Mouse (Mus musculus): ENCODE measurements around the gene Yars.
A peak's percentile ranks its signal among the peaks of the same experiment; 100 is the strongest.
"Not testable (repeated sequence)": the region's sequence is repeated elsewhere in the genome, so short reads cannot be mapped to it uniquely, and the experiment has no call there.

Yars gene

DNA sequence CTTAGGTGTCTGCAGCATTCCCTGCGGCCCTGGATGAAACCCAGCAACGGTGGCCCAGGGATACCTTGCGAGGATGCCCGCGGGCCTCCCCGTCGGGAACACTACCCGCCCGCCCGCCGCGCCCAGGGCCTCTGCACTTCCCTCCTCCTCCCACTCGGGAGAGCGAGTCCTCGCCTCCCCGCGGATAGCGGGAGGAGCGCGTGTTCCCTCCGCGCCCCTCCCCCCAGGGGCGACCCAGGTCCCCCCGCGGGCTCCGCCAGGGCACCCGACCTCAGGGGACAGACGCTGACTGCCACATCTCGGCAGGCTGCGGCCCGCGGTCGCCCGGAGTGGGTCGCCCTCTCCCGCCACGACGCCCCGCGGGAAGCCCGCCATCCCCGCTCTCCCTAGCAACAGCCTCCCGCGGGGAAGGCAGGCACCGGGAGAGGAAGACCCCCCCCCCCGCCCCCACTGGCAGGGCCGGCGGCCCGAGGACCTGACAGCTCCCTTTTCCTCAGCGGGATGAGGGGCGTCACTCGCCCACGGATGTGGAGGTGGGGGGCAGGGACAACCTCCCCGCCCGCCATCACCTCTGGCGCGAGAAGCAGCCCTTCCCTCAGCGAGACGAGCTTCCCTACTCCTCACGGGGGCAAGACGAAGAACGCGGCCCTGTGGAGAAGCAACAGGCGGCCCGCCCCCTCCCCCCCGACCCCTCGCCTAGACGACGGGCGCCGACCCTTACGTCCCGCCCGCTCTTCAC lies 588 bp upstream of the Yars start:
- peak; percentile 73 for DNase-seq (ENCODE audit: low spot score in 2 of 2)

DNA sequence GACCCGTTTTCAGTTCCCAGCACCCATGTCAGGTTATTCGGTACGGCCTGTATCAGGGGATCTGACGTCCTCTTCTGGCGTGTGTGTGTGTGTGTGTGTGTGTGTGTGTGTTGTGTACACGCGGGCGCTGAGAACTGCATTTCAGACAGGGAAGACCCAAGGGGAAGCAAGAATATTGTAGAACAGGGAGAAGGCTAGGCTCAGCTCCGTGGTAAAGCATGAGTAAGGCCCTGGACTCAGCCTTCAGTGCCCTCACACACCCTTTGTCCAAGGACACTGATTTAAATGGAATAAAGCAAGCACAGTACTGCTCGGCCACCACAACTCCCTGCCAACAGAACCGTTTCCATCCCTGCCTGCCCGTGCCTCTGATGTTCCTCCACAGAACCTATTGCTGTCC lies 978 bp downstream of the Yars start:
- DNase-seq (ENCODE audit: low spot score in 2 of 2): peak in 1 of 2 experiments; percentile 21

DNA sequence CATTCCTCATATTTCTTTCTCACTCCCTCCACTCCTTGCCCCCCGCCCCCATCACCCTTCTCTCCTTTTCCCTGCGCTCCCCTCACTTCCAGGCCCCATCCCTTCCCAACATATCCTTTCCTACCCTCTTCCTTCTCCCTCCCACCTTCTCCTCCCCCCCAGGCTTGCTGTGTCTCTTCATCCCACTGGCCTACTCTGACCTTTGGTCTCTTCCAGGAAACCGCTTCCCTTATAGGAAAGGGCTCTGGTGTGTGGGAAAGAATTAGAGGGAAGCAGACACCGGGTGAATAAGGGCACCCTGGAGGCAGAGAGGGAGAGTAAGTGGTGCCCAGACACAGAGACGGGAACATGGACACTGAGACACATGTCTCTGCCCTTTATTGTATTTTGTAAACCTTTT lies 2.1 kb downstream of the Yars start:
- DNase-seq (ENCODE audit: low spot score in 2 of 2): no peak

DNA sequence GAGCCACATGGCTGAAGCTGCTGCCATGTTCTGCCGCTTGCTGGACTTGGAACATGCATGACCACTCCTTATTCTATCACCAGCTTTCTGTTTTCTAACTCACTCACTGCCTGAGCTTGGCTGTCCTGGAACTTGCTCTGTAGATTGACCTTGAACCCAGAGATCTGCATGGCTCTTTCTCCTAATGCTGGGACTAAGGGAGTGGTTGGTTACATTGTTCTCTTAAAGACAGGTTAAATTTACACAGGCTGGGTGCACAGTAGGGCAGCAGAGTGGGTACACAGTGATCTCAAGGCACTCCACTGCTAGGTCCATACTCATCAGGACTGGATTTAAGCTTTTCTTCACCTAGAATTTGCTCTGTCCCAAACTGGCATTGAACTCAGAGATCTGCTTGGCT lies 4.7 kb downstream of the Yars start:
- no peak for DNase-seq (ENCODE audit: low spot score in 2 of 2)

DNA sequence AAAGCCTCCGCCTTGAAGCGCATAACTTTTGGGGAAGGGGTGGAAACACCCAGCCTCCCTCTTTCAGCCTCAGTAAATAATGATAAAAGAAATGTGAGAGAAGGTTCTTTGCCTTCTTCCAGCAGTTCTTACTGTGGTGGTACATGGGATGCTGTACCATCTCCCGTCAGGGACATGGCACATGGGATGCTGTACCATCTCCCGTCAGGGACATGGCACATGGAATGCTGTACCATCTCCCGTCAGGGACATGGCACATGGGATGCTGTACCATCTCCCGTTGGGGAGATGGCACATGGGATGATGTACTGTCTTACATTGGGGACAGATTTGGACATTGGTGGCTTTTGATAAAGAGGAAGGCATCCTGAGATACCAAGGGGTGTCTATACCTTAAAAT lies 8.0 kb downstream of the Yars start:
- DNase-seq (ENCODE audit: low spot score in 2 of 2): no peak

DNA sequence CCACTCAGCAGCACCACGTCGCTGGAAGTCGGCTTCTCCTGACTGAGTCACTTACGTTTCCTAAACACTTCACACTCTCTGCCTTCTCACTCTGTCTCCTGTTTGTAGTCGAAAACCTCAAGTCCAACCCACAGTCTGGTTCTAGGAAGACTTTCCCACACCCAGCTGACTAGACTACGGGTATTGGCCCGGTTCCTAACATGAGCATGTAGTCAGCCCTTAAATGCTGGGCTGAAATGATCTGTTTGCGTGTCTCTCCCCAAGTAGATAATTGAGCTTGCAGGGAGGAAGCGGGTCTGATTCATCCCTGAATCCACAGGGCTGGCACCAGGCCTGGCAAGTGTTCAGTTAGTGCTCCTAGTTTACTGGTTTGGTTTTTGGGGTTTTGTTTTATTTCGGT lies 15.1 kb downstream of the Yars start:
- no peak for DNase-seq (ENCODE audit: low spot score in 2 of 2)

DNA sequence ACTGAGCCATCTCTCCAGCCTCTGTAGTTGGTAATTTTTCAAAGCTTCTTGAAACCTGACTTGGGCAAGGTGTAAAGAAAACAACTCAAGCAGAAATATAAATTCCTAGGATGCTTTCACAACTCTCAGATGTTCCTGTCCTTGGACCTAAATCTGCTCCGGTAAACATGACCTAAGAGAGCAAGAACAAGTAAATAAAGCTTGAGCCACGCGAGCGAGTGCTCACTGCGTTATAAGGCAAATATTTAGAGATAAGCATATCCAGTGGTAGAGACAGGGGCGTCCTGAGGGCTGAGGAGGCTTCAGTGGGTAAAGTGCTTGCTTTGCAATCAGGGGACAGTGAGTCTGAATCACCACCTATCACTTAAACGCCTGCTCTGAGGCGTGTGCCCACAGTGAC lies 17.2 kb downstream of the Yars start:
- no peak for DNase-seq (ENCODE audit: low spot score in 2 of 2)

DNA sequence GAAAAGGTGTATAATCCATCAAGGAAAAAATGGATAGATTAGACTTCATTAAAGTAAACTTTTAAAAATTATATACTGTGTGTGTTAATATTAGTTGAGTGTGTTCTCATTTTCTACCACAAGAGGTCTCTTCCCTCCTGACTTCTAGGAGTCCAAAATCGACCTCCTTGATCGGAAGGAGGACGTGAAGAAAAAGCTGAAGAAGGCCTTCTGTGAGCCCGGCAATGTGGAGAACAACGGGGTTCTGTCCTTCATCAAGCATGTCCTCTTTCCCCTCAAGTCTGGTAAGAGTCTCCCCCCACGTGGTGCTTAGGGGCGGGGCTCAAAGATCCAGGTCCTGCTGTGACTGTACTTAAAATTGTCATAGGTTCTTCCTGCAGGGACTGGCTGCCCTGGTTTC lies 19.9 kb downstream of the Yars start:
- no peak for DNase-seq (ENCODE audit: low spot score in 2 of 2)

DNA sequence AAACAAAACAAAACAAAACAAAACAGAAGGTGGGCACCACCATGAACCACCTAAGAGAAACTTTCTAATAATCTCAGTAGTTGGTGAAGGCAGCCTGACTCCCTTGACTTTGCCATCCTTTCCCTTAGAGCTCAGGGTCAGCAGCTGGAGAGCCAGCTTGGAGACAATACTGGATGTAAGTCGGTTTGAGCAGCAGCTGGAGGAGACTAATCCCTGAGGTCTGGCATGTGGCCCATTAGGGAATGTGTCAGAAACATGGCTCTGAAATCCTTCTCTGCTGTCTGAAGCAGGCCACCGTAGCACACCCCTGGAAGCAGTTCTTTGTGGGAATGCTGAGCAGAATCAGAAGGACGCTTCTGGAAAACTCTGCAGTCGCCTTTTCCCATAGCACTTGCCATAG lies 21.9 kb downstream of the Yars start:
- DNase-seq (ENCODE audit: low spot score in 2 of 2): no peak

DNA sequence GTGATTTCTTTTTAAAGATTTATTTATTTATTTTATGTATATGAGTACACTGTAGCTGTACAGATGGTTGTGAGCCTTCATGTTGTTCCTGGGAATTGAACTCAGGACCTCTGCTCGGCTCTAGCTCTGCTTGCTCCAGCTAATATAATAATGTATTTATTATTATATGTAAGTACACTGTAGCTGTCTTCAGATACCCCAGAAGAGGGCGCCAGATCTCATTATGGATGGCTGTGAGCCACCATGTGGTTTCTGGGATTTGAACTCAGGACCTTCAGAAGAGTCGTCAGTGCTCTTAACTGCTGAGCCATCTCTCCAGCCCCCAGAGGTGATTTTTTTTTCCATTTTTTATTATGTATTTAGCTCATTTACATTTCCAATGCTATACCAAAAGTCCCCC lies 22.9 kb downstream of the Yars start:
- DNase-seq (ENCODE audit: low spot score in 2 of 2): not testable (repeated sequence)

DNA sequence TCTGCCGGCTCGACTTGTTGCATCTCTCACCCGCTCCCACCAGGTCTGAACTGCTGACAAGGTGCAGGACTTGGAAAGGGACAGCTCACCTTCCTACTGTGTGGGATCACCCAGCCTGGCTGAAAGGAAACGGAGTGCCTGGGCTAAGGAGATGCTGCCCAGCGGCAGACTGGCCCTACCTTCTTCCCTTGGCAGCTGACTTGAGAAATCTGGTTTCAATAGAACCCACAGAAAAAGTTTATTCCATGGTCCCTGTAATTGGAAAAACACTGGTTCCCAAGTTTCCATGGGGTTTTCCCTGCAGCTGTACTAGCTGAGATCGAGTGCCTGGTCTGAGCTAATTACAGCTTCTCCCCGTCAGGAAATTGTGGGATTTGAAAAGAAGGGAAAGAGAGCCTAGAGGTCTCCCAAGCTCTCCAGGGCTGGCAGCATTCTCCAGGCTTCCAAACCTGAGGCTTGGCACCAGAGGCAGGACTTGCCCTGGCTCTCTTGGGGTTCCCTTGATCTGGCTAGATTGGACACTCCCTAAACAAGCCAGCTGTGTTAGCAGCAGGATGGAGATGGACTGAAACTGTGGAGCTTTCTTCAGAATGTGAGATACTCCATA lies 29.1 kb downstream of the Yars start:
- no peak for DNase-seq (ENCODE audit: low spot score in 2 of 2)

DNA sequence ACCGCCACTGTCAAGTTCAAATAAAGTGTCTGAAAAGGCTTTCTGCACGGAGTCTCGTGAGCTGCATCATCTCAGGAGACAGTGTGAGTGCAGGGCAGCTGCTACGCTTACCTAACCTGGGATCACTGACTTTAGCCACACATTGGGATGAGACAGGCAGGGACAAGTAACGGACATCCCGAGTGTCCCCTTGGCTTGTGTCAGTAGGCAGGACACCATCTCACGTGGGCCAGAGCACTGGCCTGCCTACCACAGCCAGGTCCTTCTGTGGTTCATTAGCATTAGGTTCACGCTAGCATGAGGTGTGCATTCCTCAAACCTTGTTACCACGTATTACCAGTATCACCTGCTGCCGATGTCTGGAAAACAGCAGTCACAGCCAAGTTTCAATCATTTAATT lies 29.6 kb downstream of the Yars start:
- DNase-seq (ENCODE audit: low spot score in 2 of 2): no peak

DNA sequence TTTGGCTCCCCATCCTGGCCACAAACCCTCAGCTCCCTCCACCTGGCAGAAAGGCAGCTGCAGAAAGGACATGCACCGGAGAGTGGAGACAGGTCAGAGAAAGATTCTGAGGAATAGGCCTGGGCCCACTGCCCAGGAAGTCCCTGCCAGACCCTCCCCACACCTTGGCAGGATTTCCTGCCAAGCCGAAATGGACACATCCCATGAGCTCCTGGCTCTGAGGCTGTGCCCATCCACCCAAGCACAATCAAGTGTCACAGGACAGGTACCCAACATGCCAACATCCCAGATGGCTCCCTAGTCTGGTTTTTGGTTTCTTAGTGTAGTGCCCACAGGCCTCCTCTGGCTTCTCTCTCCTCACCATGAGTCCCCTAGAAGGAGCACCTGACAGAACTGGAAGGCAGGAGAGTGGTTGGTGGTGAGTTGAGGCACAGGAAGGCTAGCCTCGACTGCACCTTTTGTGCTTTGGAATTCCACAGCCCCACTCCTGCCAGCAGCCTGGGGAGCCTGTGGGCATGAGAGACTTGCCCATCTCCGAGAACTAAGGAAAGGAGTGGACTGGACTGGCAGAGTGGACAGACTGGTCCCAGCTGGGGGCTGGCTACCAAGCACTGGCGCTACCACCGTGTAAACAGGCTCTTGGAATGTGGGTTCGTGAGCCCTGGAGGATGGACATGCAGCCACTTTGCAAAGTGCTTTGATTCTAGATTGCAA lies 31.0 kb downstream of the Yars start:
- no peak for DNase-seq (ENCODE audit: low spot score in 2 of 2)

DNA sequence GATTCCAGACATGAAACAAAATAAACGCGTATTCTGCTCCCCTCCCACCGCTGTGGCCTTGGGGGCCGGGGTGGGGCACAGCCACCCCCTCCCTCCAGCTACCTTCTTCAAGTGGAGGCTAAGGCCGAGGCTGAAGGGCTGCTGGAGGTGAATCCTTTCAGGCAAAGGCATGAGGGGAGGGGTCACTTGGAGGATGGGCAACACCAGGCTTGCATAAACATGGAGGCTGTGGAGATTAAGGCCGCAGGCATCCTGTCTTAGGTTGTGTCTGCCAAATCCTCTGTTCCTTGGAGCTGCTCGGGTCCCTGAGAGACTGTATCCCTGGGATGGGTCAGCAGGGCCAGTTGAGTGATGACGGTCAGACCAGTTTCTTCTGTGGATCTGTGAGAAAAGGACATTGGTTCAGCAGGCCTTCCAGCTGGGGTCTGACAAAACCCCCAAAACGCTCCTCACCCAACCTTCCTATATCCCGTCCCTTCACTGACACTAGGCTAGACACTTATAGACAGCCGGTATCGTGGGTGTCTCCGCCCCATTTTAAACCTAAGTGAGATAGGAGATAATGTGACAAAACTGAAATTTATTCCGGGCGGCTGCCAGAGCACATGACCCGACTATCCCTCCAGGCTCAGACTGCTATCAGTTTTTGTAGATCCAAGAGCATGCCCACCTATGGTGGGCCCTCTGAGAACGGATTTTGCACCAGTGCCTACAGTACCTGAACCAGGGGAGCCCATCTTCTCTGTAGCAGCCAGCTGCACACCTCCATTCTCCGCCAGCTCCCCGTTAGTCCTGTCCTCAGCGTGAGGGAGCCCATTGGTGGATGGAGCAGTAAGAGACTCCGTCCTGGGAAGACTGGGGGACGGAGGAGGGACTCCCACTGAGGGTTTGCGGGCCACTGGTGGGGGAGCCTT lies 31.8 kb downstream of the Yars start:
- no peak for DNase-seq (ENCODE audit: low spot score in 2 of 2)

DNA sequence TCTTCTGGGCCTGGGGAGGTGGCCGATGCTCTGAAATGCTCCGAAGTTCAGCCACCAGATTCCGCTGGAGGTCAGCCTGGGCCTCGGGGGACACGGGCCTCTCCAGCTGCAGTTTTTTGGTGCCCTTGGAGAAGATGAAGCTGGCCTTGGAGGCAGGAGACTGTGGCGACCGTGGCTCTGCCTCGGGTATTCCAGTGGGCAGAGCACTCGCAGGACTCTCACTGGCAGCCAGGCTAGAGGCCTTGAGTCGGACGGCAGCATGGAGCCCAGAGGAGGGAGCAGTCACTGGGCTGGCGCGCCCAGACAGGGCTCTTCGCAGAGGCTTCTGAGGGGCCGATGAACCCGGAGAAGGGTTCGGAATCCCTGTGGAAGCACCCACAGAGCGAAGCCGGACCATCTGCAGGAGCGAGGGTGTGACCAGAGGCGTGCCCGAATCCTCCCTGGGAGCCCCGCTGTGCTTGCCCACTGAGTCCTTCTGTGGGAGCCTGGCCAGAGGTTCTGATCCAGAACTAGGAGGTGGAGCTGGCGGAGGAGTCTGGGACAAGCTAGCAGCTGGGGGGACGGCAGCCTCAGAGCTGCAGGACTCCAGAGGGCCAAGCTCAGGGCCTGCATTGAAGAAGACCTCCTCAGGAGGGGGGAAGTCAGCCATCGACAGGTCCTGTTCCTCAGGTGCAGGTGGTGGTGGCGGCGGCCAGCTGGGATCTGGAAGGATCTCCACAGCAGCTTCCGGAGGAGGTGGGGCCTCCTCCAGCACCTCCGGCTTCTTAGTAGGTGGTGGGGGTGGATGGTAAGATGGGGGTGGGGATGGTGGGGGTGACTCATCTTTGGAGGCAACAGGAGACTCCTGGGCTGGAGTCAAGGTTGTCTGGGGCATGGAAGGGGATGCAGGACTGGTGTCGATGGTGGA lies 32.7 kb downstream of the Yars start:
- DNase-seq (ENCODE audit: low spot score in 2 of 2): no peak

DNA sequence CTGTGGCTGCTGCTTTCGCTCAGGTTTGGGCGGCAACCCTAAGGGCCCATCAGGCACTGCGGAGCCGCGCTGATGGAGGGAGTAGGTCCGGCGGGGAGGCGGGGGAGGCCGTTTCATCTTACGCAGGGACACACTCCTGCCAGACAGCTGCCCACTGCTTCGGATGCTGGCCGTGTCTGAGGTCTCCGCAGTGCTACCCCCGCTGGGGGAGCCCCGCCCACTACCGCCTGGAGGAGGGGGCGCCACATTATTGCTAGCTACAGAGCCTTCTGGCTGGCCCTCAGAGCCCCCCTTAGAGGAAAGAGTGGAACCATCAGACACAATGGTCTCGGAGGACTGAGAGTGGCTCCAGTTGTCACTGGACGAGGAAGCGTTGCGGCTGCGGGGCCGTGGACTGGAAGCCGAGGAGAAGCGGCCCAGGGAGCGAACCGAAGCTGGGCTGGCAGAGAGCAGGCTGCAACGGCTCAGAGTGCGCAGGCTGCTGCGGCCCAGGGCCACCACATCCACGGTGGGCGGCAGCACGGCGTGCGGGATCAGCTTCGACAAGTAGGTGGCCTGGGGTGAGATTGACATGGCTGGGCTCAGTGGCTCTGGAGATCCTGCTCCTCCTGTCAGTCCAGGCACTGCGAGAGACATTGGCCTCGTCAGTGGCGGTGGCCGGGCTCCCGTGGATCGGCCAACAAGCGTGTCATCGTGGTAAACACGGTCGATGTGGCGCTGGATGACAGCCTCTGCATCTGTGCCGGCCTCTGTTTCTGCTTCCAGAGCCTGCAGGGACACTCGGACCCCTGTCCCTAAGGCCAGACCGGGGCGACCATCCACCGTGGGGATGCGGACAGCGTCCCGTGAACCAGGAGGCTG lies 34.1 kb downstream of the Yars start:
- DNase-seq (ENCODE audit: low spot score in 2 of 2): no peak

DNA sequence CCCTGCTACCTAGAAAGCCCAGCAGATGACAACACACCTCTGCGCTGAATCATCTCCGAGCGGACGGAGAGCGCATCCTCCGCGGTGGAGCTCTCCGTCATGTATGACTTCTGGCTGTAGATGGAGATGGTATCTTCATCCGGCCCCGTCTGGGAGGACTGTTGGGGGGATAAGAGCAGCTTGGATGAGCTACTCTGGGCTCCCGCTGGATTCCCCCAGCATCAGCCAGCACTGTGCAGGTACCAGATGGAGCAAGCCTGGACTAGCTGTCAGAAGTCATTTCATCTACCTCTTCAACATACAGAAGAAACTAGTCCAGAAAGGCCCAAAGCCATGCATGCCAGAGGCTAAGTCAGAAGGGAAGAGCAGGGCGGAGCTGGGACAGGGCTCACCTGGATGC lies 35.8 kb downstream of the Yars start:
- no peak for DNase-seq (ENCODE audit: low spot score in 2 of 2)

DNA sequence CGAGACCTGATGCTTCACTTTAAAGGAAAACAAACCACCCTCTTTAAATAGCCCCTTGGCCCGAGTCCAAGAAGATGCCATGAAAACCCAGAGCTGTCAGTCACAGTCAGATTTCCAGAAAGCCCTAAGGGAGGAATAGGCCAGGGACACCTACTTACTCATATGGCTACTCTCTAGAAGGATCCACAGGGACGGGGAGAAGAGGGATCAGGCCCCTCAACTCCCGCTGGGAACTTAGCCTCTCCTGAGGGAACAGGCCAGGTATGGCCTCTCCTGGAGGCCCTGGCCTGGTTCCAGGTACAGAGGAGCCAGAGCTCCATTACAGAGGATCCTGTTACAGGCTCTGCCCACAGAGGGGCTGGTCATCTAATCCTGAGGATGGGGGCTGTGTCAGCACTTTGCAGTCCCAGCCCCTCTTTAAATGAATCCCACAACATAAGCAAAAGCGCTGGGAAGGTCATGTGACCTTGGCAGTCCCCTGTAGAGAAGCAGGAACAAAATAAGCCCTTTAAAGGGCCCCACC lies 36.9 kb downstream of the Yars start:
- no peak for DNase-seq (ENCODE audit: low spot score in 2 of 2)

DNA sequence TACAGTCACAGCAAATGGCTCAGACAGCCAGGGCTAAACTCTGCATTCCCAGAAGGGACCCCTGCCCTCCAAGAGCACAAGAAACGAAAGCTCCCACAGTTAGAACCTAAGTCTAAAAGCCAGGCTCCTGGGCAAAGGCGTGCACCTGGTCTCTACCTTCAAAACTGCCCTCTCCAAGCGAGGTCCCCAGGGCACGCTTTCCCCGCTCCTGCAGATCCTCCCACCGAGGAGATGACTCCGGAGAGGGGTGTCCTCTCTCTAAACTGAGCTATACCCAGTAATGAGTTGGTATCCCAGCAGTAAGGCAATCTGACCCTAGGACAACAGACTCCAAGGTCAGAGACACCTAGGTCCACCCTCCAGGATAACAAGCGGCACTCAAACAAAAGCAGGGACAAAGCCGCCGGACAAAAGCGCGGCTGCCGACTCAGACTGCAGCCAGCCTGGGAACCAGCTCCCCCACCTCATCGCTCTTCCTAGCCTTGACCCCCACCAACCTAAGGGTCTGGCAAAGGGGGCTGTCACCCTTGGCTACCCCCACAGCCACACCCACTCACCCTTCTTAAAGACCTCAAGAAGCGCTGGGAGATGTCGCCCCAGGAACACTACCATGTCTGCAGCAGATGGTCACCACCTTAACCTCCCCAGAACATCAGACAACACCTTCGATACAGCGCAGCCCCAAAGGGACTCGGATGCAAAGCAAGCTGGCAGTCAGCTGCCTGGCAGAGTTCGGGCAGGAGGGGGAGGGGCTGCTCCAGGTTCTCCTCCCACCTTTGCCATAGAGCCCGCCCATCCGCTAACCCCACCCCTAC lies 37.8 kb downstream of the Yars start:
- DNase-seq (ENCODE audit: low spot score in 2 of 2): no peak
